Mouse (Mus musculus) MEL (cell line): Measurements from ENCODE around the gene Gm20431. TPM values are rescaled to one million over a fixed set of nuclear protein-coding genes. Genes with fewer than 3 reads are reported as not detected.

Experiments
- DNase-seq: peaks from one replicate; pipeline ENCODE4 v3.0.0; 2011; ENCODE audit warnings: low read depth, low spot score
- H3K27ac ChIP-seq: 2 replicates; pipeline ENCODE4 v1.5.1; 2012; ENCODE audit warnings: low read depth, mild to moderate bottlenecking, control low read depth, low read length, moderate library complexity; ENCODE audit not compliant: control insufficient read depth
- H3K27me3 ChIP-seq, 2 experiments: fragments of 150-350 bp in 1 of 2; sonication (generic) in 1 of 2; 2 replicates each; pipeline ENCODE4 v1.6.1; 2012; ENCODE audit warnings: low read length in 2 of 2, mild to moderate bottlenecking in 2 of 2, improper control_type of control experiment in 1 of 2, moderate library complexity in 1 of 2; ENCODE audit not compliant: insufficient read depth in 2 of 2, control insufficient read depth in 1 of 2
- H3K36me3 ChIP-seq, 2 experiments: 2 replicates each; pipeline ENCODE4 v1.6.1; 2012 to 2014; ENCODE audit warnings: low read length in 2 of 2, improper control_type of control experiment in 1 of 2, inconsistent platforms in 1 of 2, mild to moderate bottlenecking in 1 of 2; ENCODE audit not compliant: insufficient read depth in 2 of 2, control insufficient read depth in 1 of 2
- H3K4me1 ChIP-seq, 2 experiments: fragments of 150-350 bp in 1 of 2; sonication (generic) in 1 of 2; 2 replicates each; pipeline ENCODE4 v1.6.1; 2012; ENCODE audit warnings: low read length in 2 of 2, improper control_type of control experiment in 1 of 2, mild to moderate bottlenecking in 1 of 2; ENCODE audit not compliant: insufficient read depth in 2 of 2, control insufficient read depth in 1 of 2
- H3K4me3 ChIP-seq, 2 experiments: fragments of 150-350 bp in 1 of 2; sonication (generic) in 1 of 2; 2 replicates each; pipeline ENCODE4 v1.5.1; 2012; ENCODE audit warnings: low read depth in 2 of 2, low read length in 2 of 2, mild to moderate bottlenecking in 2 of 2, moderate library complexity in 2 of 2, control low read depth in 1 of 2, improper control_type of control experiment in 1 of 2; ENCODE audit not compliant: control insufficient read depth in 1 of 2, insufficient read depth in 1 of 2
- H3K79me2 ChIP-seq: 2 replicates; pipeline ENCODE4 v1.6.1; 2012; ENCODE audit warnings: mild to moderate bottlenecking, low read length, moderate library complexity; ENCODE audit not compliant: control insufficient read depth, poor library complexity, insufficient read depth
- H3K9ac ChIP-seq: 2 replicates; pipeline ENCODE4 v1.6.1; 2012; ENCODE audit warnings: low read depth, mild to moderate bottlenecking, control low read depth, low read length, moderate library complexity; ENCODE audit not compliant: control insufficient read depth, poor library complexity, severe bottlenecking
- H3K9me3 ChIP-seq: fragments of 150-350 bp; sonication (generic); replicated peaks from 2 replicates; pipeline ENCODE4 v1.6.1; 2012; ENCODE audit warnings: mild to moderate bottlenecking, low read length, improper control_type of control experiment, moderate library complexity; ENCODE audit not compliant: insufficient read depth
- BHLHE40 ChIP-seq: IDR thresholded peaks from 2 replicates; pipeline ENCODE4 v1.6.1; 2012; ENCODE audit warnings: low read depth, mild to moderate bottlenecking, inconsistent platforms, low read length, improper control_type of control experiment, borderline replicate concordance
- E2F4 ChIP-seq: IDR thresholded peaks from 2 replicates; pipeline ENCODE4 v1.6.1; 2011; ENCODE audit warnings: low read depth, low read length, improper control_type of control experiment, borderline replicate concordance
- ELF1 ChIP-seq: IDR thresholded peaks from 2 replicates; pipeline ENCODE4 v1.6.1; 2014; ENCODE audit warnings: low read depth, mild to moderate bottlenecking, inconsistent platforms, low read length, improper control_type of control experiment, moderate library complexity
- EP300 ChIP-seq, 2 experiments: IDR thresholded peaks; 2 replicates each; pipeline ENCODE4 v1.6.1; 2011; ENCODE audit warnings: improper control_type of control experiment in 2 of 2, low read length in 2 of 2, low read depth in 1 of 2, mild to moderate bottlenecking in 1 of 2
- GABPA ChIP-seq: IDR thresholded peaks from 2 replicates; pipeline ENCODE4 v1.6.1; 2012; ENCODE audit warnings: low read depth, mild to moderate bottlenecking, inconsistent platforms, low read length, improper control_type of control experiment, moderate library complexity
- HCFC1 ChIP-seq: IDR thresholded peaks from 2 replicates; pipeline ENCODE4 v1.6.1; 2012; ENCODE audit warnings: low read depth, mild to moderate bottlenecking, inconsistent platforms, low read length, improper control_type of control experiment, moderate library complexity
- MAFK ChIP-seq: IDR thresholded peaks from 2 replicates; pipeline ENCODE4 v1.6.1; 2011; ENCODE audit warnings: low read depth, mild to moderate bottlenecking, low read length, improper control_type of control experiment, borderline replicate concordance
- MAX ChIP-seq: IDR thresholded peaks from 2 replicates; pipeline ENCODE4 v1.6.1; 2011; ENCODE audit warnings: low read length, improper control_type of control experiment
- MXI1 ChIP-seq: IDR thresholded peaks from 2 replicates; pipeline ENCODE4 v1.6.1; 2011; ENCODE audit warnings: mild to moderate bottlenecking, low read depth, low read length, improper control_type of control experiment
- MYB ChIP-seq: IDR thresholded peaks from 2 replicates; pipeline ENCODE4 v1.6.1; 2011; ENCODE audit warnings: mild to moderate bottlenecking, low read depth, low read length, improper control_type of control experiment
- NRF1 ChIP-seq: IDR thresholded peaks from 2 replicates; pipeline ENCODE4 v1.6.1; 2014; ENCODE audit warnings: low read depth, mild to moderate bottlenecking, inconsistent platforms, low read length, improper control_type of control experiment, moderate library complexity; ENCODE audit not compliant: poor library complexity, insufficient read depth, severe bottlenecking
- SMC3 ChIP-seq: IDR thresholded peaks from 2 replicates; pipeline ENCODE4 v1.6.1; 2011; ENCODE audit warnings: low read depth, low read length, improper control_type of control experiment
- TCF12 ChIP-seq: IDR thresholded peaks from 2 replicates; pipeline ENCODE4 v1.6.1; 2014; ENCODE audit warnings: low read depth, mild to moderate bottlenecking, inconsistent platforms, low read length, improper control_type of control experiment, moderate library complexity
- UBTF ChIP-seq: IDR thresholded peaks from 2 replicates; pipeline ENCODE4 v1.6.1; 2012; ENCODE audit warnings: low read depth, mild to moderate bottlenecking, inconsistent platforms, low read length, improper control_type of control experiment, moderate library complexity, borderline replicate concordance; ENCODE audit not compliant: insufficient read depth
- ZC3H11A ChIP-seq: IDR thresholded peaks from 2 replicates; pipeline ENCODE4 v1.6.1; 2012; ENCODE audit warnings: low read depth, mild to moderate bottlenecking, inconsistent platforms, low read length, improper control_type of control experiment
- ZKSCAN1 ChIP-seq: IDR thresholded peaks from 2 replicates; pipeline ENCODE4 v1.6.1; 2012; ENCODE audit warnings: low read depth, mild to moderate bottlenecking, inconsistent platforms, low read length, improper control_type of control experiment, moderate library complexity
- ZMIZ1 ChIP-seq: IDR thresholded peaks from 2 replicates; pipeline ENCODE4 v1.6.1; 2012; ENCODE audit warnings: low read depth, mild to moderate bottlenecking, inconsistent platforms, low read length, improper control_type of control experiment, moderate library complexity
- ZNF384 ChIP-seq: IDR thresholded peaks from 2 replicates; pipeline ENCODE4 v1.6.1; 2012; ENCODE audit warnings: low read depth, mild to moderate bottlenecking, inconsistent platforms, low read length, improper control_type of control experiment
- polyA plus RNA-seq, 2 experiments: library from polyadenylated mRNA; stranded (reverse) in 1 of 2; unstranded in 1 of 2; fragments of >175 nt in 1 of 2; fragments of >200 nt in 1 of 2; gene quantifications; 2 replicates each; pipeline versions ENCODE4 v1.2.1 to v1.2.4; 2012; ENCODE audit warnings: low replicate concordance in 2 of 2, low read depth in 1 of 2; ENCODE audit not compliant: insufficient read length in 2 of 2, insufficient read depth in 1 of 2, missing spikeins in 1 of 2
- total RNA-seq: library from RNA; depleted of rRNA; stranded (reverse); fragments of 300-350 nt; gene quantifications from 2 replicates; pipeline ENCODE4 v1.2.3, GENCODE M21; 2012

Gm20431 gene
- total and polyA plus RNA-seq, 3 experiments, result 5.9 to 8.1 TPM; not detected in 1

- H3K9ac ChIP-seq, result no peak overlapping the region
- H3K27ac ChIP-seq, result no peak overlapping the region
- no peak for TF ChIP-seq ZC3H11A
- no peak for TF ChIP-seq E2F4
- TF ChIP-seq ZMIZ1, result no peak
- TF ChIP-seq GABPA, result no peak
- no peaks in the 10 kb centered on the region; a peak in 1 of 4 replicates for H3K27me3 ChIP-seq
- no peak for DNase-seq
- H3K9me3 ChIP-seq, result no peaks in the 10 kb centered on the region
- H3K4me1 ChIP-seq, result no peaks in the 10 kb centered on the region
- H3K79me2 ChIP-seq, result no peaks in the 10 kb centered on the region
- no peak overlapping the region for H3K4me3 ChIP-seq
- H3K36me3 ChIP-seq, result no peaks in the 10 kb centered on the region
Measured at GRCm38 (mm10) chr2:167596726-167597491, 64.4 kb downstream of the Gm20431 start.

- Histone ChIP-seq H3K4me3 (no peak overlapping the region), H3K79me2 (no peaks in the 10 kb centered on the region), H3K9me3 (no peaks in the 10 kb centered on the region), H3K9ac (no peak overlapping the region), H3K36me3 (no peaks in the 10 kb centered on the region), H3K27me3 (no peaks in the 10 kb centered on the region; a peak in 1 of 4 replicates), H3K27ac (no peak overlapping the region), H3K4me1 (no peaks in the 10 kb centered on the region)
- TF ChIP-seq UBTF (no peak), EP300 (IDR thresholded peaks at IDR 0.05; ENCODE audit: low read depth in 1 of 2, low read length in 2 of 2) (no peak), MAX (no peak), BHLHE40 (no peak)
- no peak for DNase-seq
Measured at GRCm38 (mm10) chr2:167596262-167596661, 65.0 kb downstream of the Gm20431 start.

- H3K27me3 ChIP-seq, result no peaks in the 10 kb centered on the region; a peak in 1 of 4 replicates
- no peaks in the 10 kb centered on the region for H3K4me1 ChIP-seq
- H3K79me2 ChIP-seq, result no peaks in the 10 kb centered on the region
- DNase-seq, result no peak
- no peak overlapping the region for H3K4me3 ChIP-seq
- no peaks in the 10 kb centered on the region for H3K36me3 ChIP-seq
- TF ChIP-seq MAFK (no peak), SMC3 (no peak), NRF1 (no peak), TCF12 (no peak), ZNF384 (no peak), MYB (no peak), BHLHE40 (no peak), EP300 (IDR thresholded peaks at IDR 0.05; ENCODE audit: low read depth in 1 of 2, low read length in 2 of 2) (no peak), MXI1 (no peak), ZKSCAN1 (no peak), HCFC1 (no peak), ELF1 (no peak), UBTF (no peak)
- no peak overlapping the region for H3K9ac ChIP-seq
- H3K9me3 ChIP-seq, result no peaks in the 10 kb centered on the region
- no peak overlapping the region for H3K27ac ChIP-seq
Measured at GRCm38 (mm10) chr2:167595761-167596171, 65.5 kb downstream of the Gm20431 start.
